Mouse (Mus musculus) liver, embryonic 11.5 days (tissue): ENCODE data around the gene Prdm2. TPM values are rescaled to one million over a fixed set of nuclear protein-coding genes. Genes with fewer than 3 reads are reported as not detected.

ENCODE experiments used
- ATAC-seq: fragments of 200-750 bp; cut with Nextera tagmentation; replicated peaks from 2 replicates; pipeline ENCODE4 v1.8.0; 2017; ENCODE audit warnings: moderate number of reproducible peaks, mild to moderate bottlenecking, moderate TSS enrichment, moderate library complexity; ENCODE audit not compliant: low FRiP score
- DNase-seq: peaks from one replicate; pipeline ENCODE4 v3.0.0-alpha.2; 2017; ENCODE audit warnings: low spot score
- H3K27ac ChIP-seq: fragments of 300-500 bp; sonication (generic); 2 replicates; pipeline ENCODE4 v1.5.1; 2014; ENCODE audit warnings: mild to moderate bottlenecking, low read depth, low read length, control low read depth
- H3K27me3 ChIP-seq: fragments of 300-500 bp; sonication (generic); replicated peaks from 2 replicates; pipeline ENCODE4 v1.6.1; 2014; ENCODE audit warnings: low read length, mixed read lengths; ENCODE audit not compliant: control insufficient read depth, insufficient read depth
- H3K36me3 ChIP-seq: fragments of 300-500 bp; sonication (generic); 2 replicates; pipeline ENCODE4 v1.6.1; 2014; ENCODE audit warnings: mild to moderate bottlenecking, low read length, moderate library complexity, mixed read lengths; ENCODE audit not compliant: control insufficient read depth, insufficient read depth
- H3K4me1 ChIP-seq: fragments of 300-500 bp; sonication (generic); replicated peaks from 2 replicates; pipeline ENCODE4 v1.6.1; 2014; ENCODE audit warnings: low read length, mixed read lengths; ENCODE audit not compliant: control insufficient read depth, insufficient read depth
- H3K4me2 ChIP-seq: fragments of 300-500 bp; sonication (generic); 2 replicates; pipeline ENCODE4 v1.6.1; 2014; ENCODE audit warnings: mild to moderate bottlenecking, control low read depth, moderate library complexity
- H3K4me3 ChIP-seq: fragments of 300-500 bp; sonication (generic); 2 replicates; pipeline ENCODE4 v1.5.1; 2014; ENCODE audit warnings: low read depth, low read length, control low read depth
- H3K9ac ChIP-seq: fragments of 300-500 bp; sonication (generic); 2 replicates; pipeline ENCODE4 v1.6.1; 2014; ENCODE audit warnings: low read depth, low read length, control low read depth
- H3K9me3 ChIP-seq: fragments of 300-500 bp; sonication (generic); 2 replicates; pipeline ENCODE4 v1.6.1; 2016; ENCODE audit warnings: low read length, inconsistent platforms, mixed read lengths; ENCODE audit not compliant: control insufficient read depth
- WGBS: fragments of 180-500 bp; shearing (Covaris S2); extraction: QIAGEN DNeasy Blood & Tissue Kit; methylation state at CpG from one replicate; pipeline ENCODE4 v1.1.7; 2014; 5-methylcytosine and 5-hydroxymethylcytosine counted together
- polyA plus RNA-seq: library from polyadenylated mRNA; unstranded; fragments of >200 nt; fragmentation: Nextera tagmentation; extraction: Ambion mirVana; gene quantifications from 2 replicates; pipeline ENCODE4 v1.2.1, GENCODE M21; 2014

Prdm2 gene
- polyA plus RNA-seq, 1 experiment from 2014 or later, result 8.3 TPM

- no peak for DNase-seq
- H3K36me3 ChIP-seq, result no peaks in the 10 kb centered on the region
- 57% methylated on average over 5 of the region's 5 CpGs for WGBS
- peaks cover 12% of the 10 kb centered on the region for H3K4me1 ChIP-seq
- H3K9ac ChIP-seq, result no peak overlapping the region
- H3K27ac ChIP-seq, result no peak overlapping the region
- no peak for ATAC-seq
- H3K4me3 ChIP-seq, result no peak overlapping the region
- H3K27me3 ChIP-seq, result no peaks in the 10 kb centered on the region
- no peak overlapping the region for H3K4me2 ChIP-seq
- no peaks in the 10 kb centered on the region for H3K9me3 ChIP-seq
Observed at GRCm38 (mm10) chr4:143197845-143198356, 14.9 kb downstream of the Prdm2 start.

GRCm38 (mm10) chr4:143194328-143194727, 18.5 kb downstream of the Prdm2 start:
- 76% methylated on average over 5 of the region's 5 CpGs for WGBS

GRCm38 (mm10) chr4:143193164-143193563, 19.6 kb downstream of the Prdm2 start:
- H3K27me3 ChIP-seq, result no peaks in the 10 kb centered on the region
- no peaks in the 10 kb centered on the region for H3K36me3 ChIP-seq
- H3K27ac ChIP-seq, result no peak overlapping the region
- DNase-seq (no peak), ATAC-seq (no peak)
- no peak overlapping the region for H3K9ac ChIP-seq
- no peaks in the 10 kb centered on the region for H3K9me3 ChIP-seq
- no peak overlapping the region for H3K4me3 ChIP-seq
- peaks cover 3% of the 10 kb centered on the region for H3K4me1 ChIP-seq
- WGBS, result 80% methylated on average over 6 of the region's 6 CpGs
- H3K4me2 ChIP-seq, result no peak overlapping the region

More at GRCm38 (mm10) chr4:143194328-143194727, 18.5 kb downstream of the Prdm2 start:
- no peak for DNase-seq
- H3K4me2 ChIP-seq, result no peak overlapping the region
- ATAC-seq, result no peak
- H3K36me3 ChIP-seq, result no peaks in the 10 kb centered on the region
- no peak overlapping the region for H3K9ac ChIP-seq
- H3K27me3 ChIP-seq, result no peaks in the 10 kb centered on the region
- no peak overlapping the region for H3K4me3 ChIP-seq
- no peaks in the 10 kb centered on the region for H3K9me3 ChIP-seq
- H3K27ac ChIP-seq, result no peak overlapping the region
- peaks cover 10% of the 10 kb centered on the region for H3K4me1 ChIP-seq

GRCm38 (mm10) chr4:143191783-143192182, 21.0 kb downstream of the Prdm2 start:
- no peaks in the 10 kb centered on the region for H3K36me3 ChIP-seq
- H3K27ac ChIP-seq, result no peak overlapping the region
- DNase-seq (no peak), ATAC-seq (no peak)
- H3K4me1 ChIP-seq, result no peaks in the 10 kb centered on the region; the same call in 1 of the 2 replicates
- no peak overlapping the region for H3K9ac ChIP-seq
- H3K27me3 ChIP-seq, result no peaks in the 10 kb centered on the region
- WGBS, result 84% methylated on average over 3 of the region's 3 CpGs
- no peak overlapping the region for H3K4me3 ChIP-seq
- no peak overlapping the region for H3K4me2 ChIP-seq
- no peaks in the 10 kb centered on the region for H3K9me3 ChIP-seq

- H3K9me3 ChIP-seq, result no peaks in the 10 kb centered on the region
- WGBS, result 57% methylated on average over 4 of the region's 4 CpGs
- ATAC-seq, result no peak
Observed at GRCm38 (mm10) chr4:143190657-143191056, 22.1 kb downstream of the Prdm2 start.

GRCm38 (mm10) chr4:143188571-143189191, 24.1 kb downstream of the Prdm2 start:
- Histone ChIP-seq H3K9me3 (no peaks in the 10 kb centered on the region), H3K4me2 (no peak overlapping the region), H3K27me3 (no peaks in the 10 kb centered on the region), H3K4me3 (no peak overlapping the region), H3K4me1 (no peaks in the 10 kb centered on the region; the same call in none of the 2 replicates), H3K36me3 (no peaks in the 10 kb centered on the region), H3K27ac (no peak overlapping the region), H3K9ac (no peak overlapping the region)
- DNase-seq (no peak), ATAC-seq (no peak)
- WGBS, result 63% methylated on average over 5 of the region's 5 CpGs

More at GRCm38 (mm10) chr4:143190657-143191056, 22.1 kb downstream of the Prdm2 start:
- H3K27me3 ChIP-seq, result no peaks in the 10 kb centered on the region
- no peaks in the 10 kb centered on the region; the same call in none of the 2 replicates for H3K4me1 ChIP-seq
- no peak overlapping the region for H3K4me3 ChIP-seq
- no peak overlapping the region for H3K27ac ChIP-seq
- no peak overlapping the region for H3K4me2 ChIP-seq
- no peak for DNase-seq
- no peak overlapping the region for H3K9ac ChIP-seq
- no peaks in the 10 kb centered on the region for H3K36me3 ChIP-seq

- no peak overlapping the region for H3K4me2 ChIP-seq
Observed at GRCm38 (mm10) chr4:143186066-143186465, 26.7 kb downstream of the Prdm2 start.

GRCm38 (mm10) chr4:143185496-143185895, 27.3 kb downstream of the Prdm2 start:
- ATAC-seq (no peak), DNase-seq (no peak)
- no peaks in the 10 kb centered on the region for H3K36me3 ChIP-seq
- no peaks in the 10 kb centered on the region; the same call in 1 of the 2 replicates for H3K4me1 ChIP-seq
- no peak overlapping the region for H3K27ac ChIP-seq
- H3K9ac ChIP-seq, result no peak overlapping the region
- H3K27me3 ChIP-seq, result no peaks in the 10 kb centered on the region
- H3K4me2 ChIP-seq, result no peak overlapping the region
- no peak overlapping the region for H3K4me3 ChIP-seq
- 74% methylated on average over 9 of the region's 9 CpGs for WGBS
- no peaks in the 10 kb centered on the region for H3K9me3 ChIP-seq

More at GRCm38 (mm10) chr4:143186066-143186465, 26.7 kb downstream of the Prdm2 start:
- Histone ChIP-seq H3K4me1 (no peaks in the 10 kb centered on the region; the same call in none of the 2 replicates), H3K27ac (no peak overlapping the region), H3K27me3 (no peaks in the 10 kb centered on the region), H3K36me3 (no peaks in the 10 kb centered on the region), H3K9me3 (no peaks in the 10 kb centered on the region), H3K9ac (no peak overlapping the region), H3K4me3 (no peak overlapping the region)
- ATAC-seq (no peak), DNase-seq (no peak)

GRCm38 (mm10) chr4:143183141-143183540, 29.7 kb downstream of the Prdm2 start:
- no peak overlapping the region for H3K4me2 ChIP-seq
- no peaks in the 10 kb centered on the region; the same call in 1 of the 2 replicates for H3K36me3 ChIP-seq
- no peak for DNase-seq
- H3K27ac ChIP-seq, result no peak overlapping the region
- no peaks in the 10 kb centered on the region; the same call in 1 of the 2 replicates for H3K4me1 ChIP-seq
- H3K27me3 ChIP-seq, result no peaks in the 10 kb centered on the region
- no peak for ATAC-seq
- no peak overlapping the region for H3K4me3 ChIP-seq
- no peak overlapping the region for H3K9ac ChIP-seq
- 83% methylated on average over 6 of the region's 6 CpGs for WGBS
- H3K9me3 ChIP-seq, result no peaks in the 10 kb centered on the region
